25 mouse cellular contexts compared by ENCODE assay signal in the genomic region with DNA sequence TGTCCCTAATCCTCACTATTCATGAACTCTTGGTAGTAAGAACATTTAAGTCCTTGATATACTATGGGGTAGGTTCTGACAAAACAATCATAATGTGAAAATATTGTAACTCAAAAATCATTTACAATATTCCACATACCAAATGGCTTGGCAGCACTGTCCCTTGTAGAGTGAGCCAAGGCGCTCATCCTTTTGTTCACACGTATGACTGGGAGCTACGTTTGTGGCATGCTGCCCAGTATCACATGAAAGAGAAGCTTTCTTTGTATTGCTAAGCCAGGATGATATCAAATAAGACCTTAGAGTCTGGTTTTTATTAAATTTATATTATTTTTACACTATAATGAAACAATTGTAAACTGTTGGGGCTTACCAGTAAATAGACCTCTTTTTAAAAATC. TPM values are rescaled to one million over a fixed set of nuclear protein-coding genes. Genes with fewer than 3 reads are reported as not detected.
DNase-seq lines count a peak whose midpoint lies in the region; ATAC-seq lines count a peak whose summit lies in the region.
"Had no signal": no experiment of that assay in that cellular context is flagged by ENCODE, and none has a peak within 500 bp of the region (broad histone marks: within the 10 kb centered on the region; RNA-seq: fewer than 3 reads in every experiment).

No protein-coding gene starts in this region.

- no peaks in the 10 kb centered on the region for H3K36me3 ChIP-seq in midbrain, embryonic 14.5 days (ENCODE audit: control insufficient read depth, insufficient read depth, low read length)
- no peaks in the 10 kb centered on the region for H3K36me3 ChIP-seq in midbrain, embryonic 16.5 days (ENCODE audit: control insufficient read depth, insufficient read depth, low read length)
- H3K36me3 ChIP-seq: hindbrain, embryonic 13.5 days; limb, embryonic 13.5 days; liver, embryonic 12.5 days; midbrain, embryonic 13.5 days; neural tube, embryonic 13.5 days had no signal

- ATAC-seq in frontal cortex, adult (ENCODE audit: low TSS enrichment), result 0 out of 2 replicates have a peak, but pooled peaks have one; percentile 38
- ATAC-seq in midbrain, embryonic 14.5 days (ENCODE audit: low FRiP score, low TSS enrichment), result no peak
- no peak for ATAC-seq in midbrain, embryonic 16.5 days
- ATAC-seq: inflammation-experienced regulatory T-cells, adult 6 months; liver, embryonic 12.5 days; midbrain, embryonic 13.5 days had no signal

- H3K9me3 ChIP-seq in midbrain, embryonic 14.5 days (ENCODE audit: control insufficient read depth, low read length), result no peaks in the 10 kb centered on the region
- no peaks in the 10 kb centered on the region for H3K9me3 ChIP-seq in midbrain, embryonic 16.5 days (replicated peaks; ENCODE audit: control insufficient read depth, low read length, poor library complexity, severe bottlenecking)
- H3K9me3 ChIP-seq: hindbrain, embryonic 13.5 days; limb, embryonic 13.5 days; liver, embryonic 12.5 days; midbrain, embryonic 13.5 days; neural tube, embryonic 13.5 days had no signal

- H3K4me1 ChIP-seq in midbrain, embryonic 14.5 days (ENCODE audit: control insufficient read depth, insufficient read depth, low read length), result no peaks in the 10 kb centered on the region
- H3K4me1 ChIP-seq in midbrain, embryonic 16.5 days (ENCODE audit: control insufficient read depth, insufficient read depth, low read length), result no peaks in the 10 kb centered on the region
- H3K4me1 ChIP-seq: hindbrain, embryonic 13.5 days; limb, embryonic 13.5 days; liver, embryonic 12.5 days; midbrain, embryonic 13.5 days; neural tube, embryonic 13.5 days had no signal

- peak; percentile 62 to 65 for DNase-seq in cerebellum, postnatal 14 days
- no peak for DNase-seq in cerebellum, adult 11-12 months
- no peak for DNase-seq in frontal cortex, postnatal 14 days (ENCODE audit: low spot score in 2 of 2)
- peak; percentile 28 for DNase-seq in midbrain, embryonic 14.5 days
- peak; percentile 26 for DNase-seq in right cerebral cortex, postnatal 14 days
- DNase-seq in heart, adult 9 months (ENCODE audit: low spot score in 2 of 2), result no peak
- DNase-seq: adrenal gland, postnatal 25 days; cerebellum, adult 18-20 months; gastrocnemius, postnatal 36 days; heart, adult 2 months; kidney, adult 18-20 months; kidney, postnatal 4 days; lung, adult 18-20 months; lung, postnatal 14 days; retina, postnatal 1 day; spleen, adult 18-20 months had no signal

- H3K27ac ChIP-seq in midbrain, embryonic 14.5 days (replicated peaks; ENCODE audit: low read depth, low read length), result no peak overlapping the region
- H3K27ac ChIP-seq in midbrain, embryonic 16.5 days (ENCODE audit: low read length), result no peak overlapping the region
- H3K27ac ChIP-seq: heart, adult 2 months; hindbrain, embryonic 13.5 days; limb, embryonic 13.5 days; liver, embryonic 12.5 days; midbrain, embryonic 13.5 days; neural tube, embryonic 13.5 days had no signal

- whole genome bisulfite sequencing in midbrain, embryonic 14.5 days, result 59% methylated on average over 3 of the region's 3 CpGs
- WGBS in midbrain, embryonic 16.5 days, result 59% methylated on average over 3 of the region's 3 CpGs

- no peak overlapping the region for H3K4me2 ChIP-seq in midbrain, embryonic 14.5 days (ENCODE audit: low read length)
- H3K4me2 ChIP-seq in midbrain, embryonic 16.5 days (ENCODE audit: low read length), result no peak overlapping the region
- H3K4me2 ChIP-seq: hindbrain, embryonic 13.5 days; limb, embryonic 13.5 days; liver, embryonic 12.5 days; midbrain, embryonic 13.5 days; neural tube, embryonic 13.5 days had no signal

- no peaks in the 10 kb centered on the region for H3K27me3 ChIP-seq in midbrain, embryonic 14.5 days (ENCODE audit: control insufficient read depth, insufficient read depth, low read length)
- no peaks in the 10 kb centered on the region for H3K27me3 ChIP-seq in midbrain, embryonic 16.5 days (ENCODE audit: control insufficient read depth, insufficient read depth, low read depth, low read length)
- H3K27me3 ChIP-seq: hindbrain, embryonic 13.5 days; limb, embryonic 13.5 days; liver, embryonic 12.5 days; midbrain, embryonic 13.5 days; neural tube, embryonic 13.5 days had no signal

- no peak overlapping the region for H3K9ac ChIP-seq in midbrain, embryonic 14.5 days (replicated peaks; ENCODE audit: low read length)
- no peak overlapping the region for H3K9ac ChIP-seq in midbrain, embryonic 16.5 days (ENCODE audit: low read depth, low read length)
- H3K9ac ChIP-seq: hindbrain, embryonic 13.5 days; limb, embryonic 13.5 days; liver, embryonic 12.5 days; midbrain, embryonic 13.5 days; neural tube, embryonic 13.5 days had no signal

- no peak overlapping the region for H3K4me3 ChIP-seq in midbrain, embryonic 14.5 days (replicated peaks; ENCODE audit: low read depth, low read length)
- H3K4me3 ChIP-seq in midbrain, embryonic 16.5 days (ENCODE audit: low read depth, low read length), result no peak overlapping the region
- H3K4me3 ChIP-seq: heart, adult 2 months; hindbrain, embryonic 13.5 days; limb, embryonic 13.5 days; liver, embryonic 12.5 days; midbrain, embryonic 13.5 days; myocyte; neural tube, embryonic 13.5 days had no signal

RNA-seq across cellular contexts. Expression of a gene that starts 56.0 kb away (rescaled TPM):
- polyA plus RNA-seq in midbrain, embryonic 14.5 days (2014; fragmentation: Nextera tagmentation; extraction: Ambion mirVana), result 0.24 and 0.34 TPM in 2 replicates
- 0.23 and 0.30 TPM in 2 replicates for polyA plus RNA-seq in midbrain, embryonic 16.5 days (2015; fragmentation: Nextera tagmentation; extraction: Ambion mirVana)
- polyA plus RNA-seq: inflammation-experienced regulatory T-cells, adult 6 months; myocyte had no signal

Comparison
In these comparisons a context has a peak if more than half of its experiments do, and no peak if none do; other contexts are left out.
1. DNase-seq: peak in cerebellum, postnatal 14 days (2 of 2), midbrain, embryonic 14.5 days (single experiment) and right cerebral cortex, postnatal 14 days (single experiment); none in cerebellum, adult 11-12 months (single experiment), frontal cortex, postnatal 14 days (0 of 2) and heart, adult 9 months (0 of 2).